Mouse (Mus musculus): ENCODE data around the gene Tnfsf10.
A peak's percentile ranks its signal among the peaks of the same experiment; 100 is the strongest.
"Not testable (repeated sequence)": the region's sequence is repeated elsewhere in the genome, so short reads cannot be mapped to it uniquely, and the experiment has no call there.

Tnfsf10 gene

GRCm38 (mm10) chr3:27316559-27317287 is at the start of gene Tnfsf10:
TSS of gene Tnfsf10 (plus strand) at chr3:27317028.
- peak; percentile 7 for DNase-seq (ENCODE audit: low read depth, low spot score)

- DNase-seq (ENCODE audit: low read depth, low spot score), result no peak
Observed at GRCm38 (mm10) chr3:27267327-27267726, 49.5 kb upstream of the Tnfsf10 start.

GRCm38 (mm10) chr3:27267887-27268286 is 48.9 kb upstream of the Tnfsf10 start:
- DNase-seq (ENCODE audit: low read depth, low spot score), result no peak

- DNase-seq (ENCODE audit: low read depth, low spot score), result no peak
Observed at GRCm38 (mm10) chr3:27269151-27269550, 47.7 kb upstream of the Tnfsf10 start.

GRCm38 (mm10) chr3:27270160-27270962 is 46.5 kb upstream of the Tnfsf10 start:
- DNase-seq (ENCODE audit: low read depth, low spot score), result peak; percentile 27

GRCm38 (mm10) chr3:27272926-27273745 is 43.7 kb upstream of the Tnfsf10 start:
- no peak for DNase-seq (ENCODE audit: low read depth, low spot score)

GRCm38 (mm10) chr3:27279286-27279925 is 37.4 kb upstream of the Tnfsf10 start:
- not testable (repeated sequence) for DNase-seq (ENCODE audit: low read depth, low spot score)

GRCm38 (mm10) chr3:27280280-27280749 is 36.5 kb upstream of the Tnfsf10 start:
- DNase-seq (ENCODE audit: low read depth, low spot score), result peak; percentile 20

GRCm38 (mm10) chr3:27283071-27283713 is 33.6 kb upstream of the Tnfsf10 start:
- no peak for DNase-seq (ENCODE audit: low read depth, low spot score)

- DNase-seq (ENCODE audit: low read depth, low spot score), result no peak
Observed at GRCm38 (mm10) chr3:27283796-27284195, 33.0 kb upstream of the Tnfsf10 start.

GRCm38 (mm10) chr3:27284227-27284626 is 32.6 kb upstream of the Tnfsf10 start:
- DNase-seq (ENCODE audit: low read depth, low spot score), result no peak

- DNase-seq (ENCODE audit: low read depth, low spot score), result no peak
Observed at GRCm38 (mm10) chr3:27285072-27285471, 31.8 kb upstream of the Tnfsf10 start.

GRCm38 (mm10) chr3:27288301-27288700 is 28.5 kb upstream of the Tnfsf10 start:
- DNase-seq (ENCODE audit: low read depth, low spot score), result no peak

GRCm38 (mm10) chr3:27288909-27289308 is 27.9 kb upstream of the Tnfsf10 start:
- DNase-seq (ENCODE audit: low read depth, low spot score), result no peak

- no peak for DNase-seq (ENCODE audit: low read depth, low spot score)
Observed at GRCm38 (mm10) chr3:27290285-27290684, 26.5 kb upstream of the Tnfsf10 start.

GRCm38 (mm10) chr3:27290945-27291344 is 25.9 kb upstream of the Tnfsf10 start:
- peak; percentile 60 for DNase-seq (ENCODE audit: low read depth, low spot score)

- peak; percentile 42 for DNase-seq (ENCODE audit: low read depth, low spot score)
Observed at GRCm38 (mm10) chr3:27291411-27291810, 25.4 kb upstream of the Tnfsf10 start.

GRCm38 (mm10) chr3:27293645-27294385 is 23.0 kb upstream of the Tnfsf10 start:
- DNase-seq (ENCODE audit: low read depth, low spot score), result no peak

GRCm38 (mm10) chr3:27300451-27300850 is 16.4 kb upstream of the Tnfsf10 start:
- no peak for DNase-seq (ENCODE audit: low read depth, low spot score)
